Mouse (Mus musculus) lung, embryonic 14.5 days (tissue): Measurements from ENCODE around the gene Eif4g3. TPM values are rescaled to one million over a fixed set of nuclear protein-coding genes. Genes with fewer than 3 reads are reported as not detected.

ENCODE experiments used
- ATAC-seq: fragments of 200-750 bp; cut with Nextera tagmentation; 2 replicates; pipeline ENCODE4 v1.8.0; 2017; ENCODE audit warnings: mild to moderate bottlenecking, moderate TSS enrichment, moderate library complexity; ENCODE audit not compliant: insufficient read depth
- DNase-seq: peaks from one replicate; pipeline ENCODE4 v3.0.0-alpha.2; 2015
- H3K27ac ChIP-seq: fragments of 300-500 bp; sonication (generic); 2 replicates; pipeline ENCODE4 v1.5.1; 2014; ENCODE audit warnings: low read depth, mild to moderate bottlenecking, moderate library complexity
- H3K27me3 ChIP-seq: fragments of 300-500 bp; sonication (generic); 2 replicates; pipeline ENCODE4 v1.6.1; 2014; ENCODE audit warnings: low read length, control low read depth; ENCODE audit not compliant: insufficient read depth
- H3K36me3 ChIP-seq: fragments of 300-500 bp; sonication (generic); 2 replicates; pipeline ENCODE4 v1.6.1; 2014; ENCODE audit warnings: control low read depth; ENCODE audit not compliant: insufficient read depth
- H3K4me1 ChIP-seq: fragments of 300-500 bp; sonication (generic); 2 replicates; pipeline ENCODE4 v1.6.1; 2014; ENCODE audit warnings: antibody characterized with exemption, control low read depth; ENCODE audit not compliant: insufficient read depth
- H3K4me2 ChIP-seq: fragments of 300-500 bp; sonication (generic); 2 replicates; pipeline ENCODE4 v1.6.1; 2014; ENCODE audit warnings: mild to moderate bottlenecking
- H3K4me3 ChIP-seq: fragments of 300-500 bp; sonication (generic); 2 replicates; pipeline ENCODE4 v1.5.1; 2014; ENCODE audit warnings: low read depth, low read length
- H3K9ac ChIP-seq: fragments of 300-500 bp; sonication (generic); 2 replicates; pipeline ENCODE4 v1.6.1; 2014
- H3K9me3 ChIP-seq: fragments of 300-500 bp; sonication (generic); 2 replicates; pipeline ENCODE4 v1.6.1; 2016; ENCODE audit warnings: low read depth, low read length, control low read depth
- CTCF ChIP-seq: IDR thresholded peaks from 2 replicates; pipeline ENCODE4 v1.5.1; 2016; ENCODE audit warnings: antibody characterized with exemption, low read depth
- WGBS: fragments of 180-500 bp; shearing (Covaris S2); extraction: QIAGEN DNeasy Blood & Tissue Kit; methylation state at CpG from one replicate; pipeline ENCODE4 v1.1.7; 2014; 5-methylcytosine and 5-hydroxymethylcytosine counted together
- polyA plus RNA-seq: library from polyadenylated mRNA; unstranded; fragments of >200 nt; fragmentation: Nextera tagmentation; extraction: Ambion mirVana; gene quantifications from 2 replicates; pipeline ENCODE4 v1.2.1, GENCODE M21; 2014

Eif4g3 gene
- polyA plus RNA-seq, 1 experiment from 2014 or later = 42.9 TPM

GRCm38 (mm10) chr4:138063372-138064265 lies 70.8 kb downstream of the Eif4g3 start:
- Histone ChIP-seq H3K9ac (no peak overlapping the region), H3K27ac (no peak overlapping the region), H3K4me2 (no peak overlapping the region), H3K4me3 (no peak overlapping the region), H3K4me1 (no peaks in the 10 kb centered on the region), H3K9me3 (no peaks in the 10 kb centered on the region), H3K36me3 (peaks cover 38% of the 10 kb centered on the region), H3K27me3 (no peaks in the 10 kb centered on the region)
- ATAC-seq (no peak), DNase-seq (no peak)
- no peak for TF ChIP-seq CTCF
- 66% methylated on average over 7 of the region's 7 CpGs for WGBS

- H3K27ac ChIP-seq = no peak overlapping the region
- WGBS = 74% methylated on average over 11 of the region's 11 CpGs
- ATAC-seq = no peak
- peaks cover 51% of the 10 kb centered on the region for H3K36me3 ChIP-seq
- H3K4me1 ChIP-seq = no peaks in the 10 kb centered on the region
- H3K9ac ChIP-seq = no peak overlapping the region
- H3K9me3 ChIP-seq = no peaks in the 10 kb centered on the region
- no peak for DNase-seq
- H3K27me3 ChIP-seq = no peaks in the 10 kb centered on the region
- TF ChIP-seq CTCF = no peak
- H3K4me3 ChIP-seq = no peak overlapping the region
- H3K4me2 ChIP-seq = no peak overlapping the region
Observed at GRCm38 (mm10) chr4:138064882-138065592, 72.2 kb downstream of the Eif4g3 start.

GRCm38 (mm10) chr4:138065593-138066169 lies 72.9 kb downstream of the Eif4g3 start:
- no peaks in the 10 kb centered on the region for H3K27me3 ChIP-seq
- ATAC-seq (no peak), DNase-seq (no peak)
- H3K27ac ChIP-seq = no peak overlapping the region
- no peak for TF ChIP-seq CTCF
- H3K36me3 ChIP-seq = peaks cover 56% of the 10 kb centered on the region
- no peak overlapping the region for H3K9ac ChIP-seq
- no peak overlapping the region for H3K4me2 ChIP-seq
- H3K9me3 ChIP-seq = no peaks in the 10 kb centered on the region
- WGBS = 82% methylated on average over 4 of the region's 4 CpGs
- no peaks in the 10 kb centered on the region for H3K4me1 ChIP-seq
- H3K4me3 ChIP-seq = no peak overlapping the region

GRCm38 (mm10) chr4:138066421-138066820 lies 73.6 kb downstream of the Eif4g3 start:
- H3K4me1 ChIP-seq = no peaks in the 10 kb centered on the region
- no peak for TF ChIP-seq CTCF
- H3K9ac ChIP-seq = no peak overlapping the region
- WGBS = 89% methylated on average over 7 of the region's 7 CpGs
- no peaks in the 10 kb centered on the region for H3K9me3 ChIP-seq
- ATAC-seq (no peak), DNase-seq (no peak)
- H3K4me3 ChIP-seq = no peak overlapping the region
- H3K4me2 ChIP-seq = no peak overlapping the region
- H3K36me3 ChIP-seq = peaks cover 52% of the 10 kb centered on the region
- no peak overlapping the region for H3K27ac ChIP-seq
- no peaks in the 10 kb centered on the region for H3K27me3 ChIP-seq

- WGBS = 60% methylated on average over 3 of the region's 3 CpGs
- Histone ChIP-seq H3K27me3 (no peaks in the 10 kb centered on the region), H3K9me3 (no peaks in the 10 kb centered on the region), H3K27ac (no peak overlapping the region), H3K9ac (no peak overlapping the region), H3K4me3 (no peak overlapping the region), H3K4me1 (no peaks in the 10 kb centered on the region), H3K36me3 (peaks cover 45% of the 10 kb centered on the region), H3K4me2 (no peak overlapping the region)
- no peak for TF ChIP-seq CTCF
- DNase-seq (no peak), ATAC-seq (no peak)
Observed at GRCm38 (mm10) chr4:138067858-138068257, 75.0 kb downstream of the Eif4g3 start.

- TF ChIP-seq CTCF = no peak
- ATAC-seq (no peak), DNase-seq (peak; percentile 33)
- H3K4me2 ChIP-seq = no peak overlapping the region
- H3K27me3 ChIP-seq = no peaks in the 10 kb centered on the region
- no peaks in the 10 kb centered on the region for H3K4me1 ChIP-seq
- 60% methylated on average over 2 of the region's 2 CpGs for whole genome bisulfite sequencing
- no peak overlapping the region for H3K27ac ChIP-seq
- no peak overlapping the region for H3K9ac ChIP-seq
- no peak overlapping the region for H3K4me3 ChIP-seq
- peaks cover 39% of the 10 kb centered on the region for H3K36me3 ChIP-seq
- H3K9me3 ChIP-seq = no peaks in the 10 kb centered on the region
Observed at GRCm38 (mm10) chr4:138068598-138068997, 75.8 kb downstream of the Eif4g3 start.

- Histone ChIP-seq H3K36me3 (peaks cover 34% of the 10 kb centered on the region), H3K4me2 (no peak overlapping the region), H3K27me3 (no peaks in the 10 kb centered on the region), H3K27ac (no peak overlapping the region), H3K9ac (no peak overlapping the region), H3K4me1 (no peaks in the 10 kb centered on the region), H3K4me3 (no peak overlapping the region), H3K9me3 (no peaks in the 10 kb centered on the region)
- 78% methylated on average over 4 of the region's 4 CpGs for WGBS
- DNase-seq (no peak), ATAC-seq (no peak)
- TF ChIP-seq CTCF = no peak
Observed at GRCm38 (mm10) chr4:138069371-138069770, 76.5 kb downstream of the Eif4g3 start.
